Mouse (Mus musculus) intestine, embryonic 16.5 days (tissue): ENCODE data around the gene Psmb3. TPM values are rescaled to one million over a fixed set of nuclear protein-coding genes. Genes with fewer than 3 reads are reported as not detected.

Experiments
- ATAC-seq: fragments of 200-750 bp; cut with Nextera tagmentation; 2 replicates; pipeline ENCODE4 v1.8.0; 2017; ENCODE audit warnings: moderate TSS enrichment, moderate library complexity
- H3K27ac ChIP-seq: fragments of 300-500 bp; sonication (generic); 2 replicates; pipeline ENCODE4 v1.5.1; 2014; ENCODE audit warnings: mild to moderate bottlenecking, low read length
- H3K27me3 ChIP-seq: fragments of 300-500 bp; sonication (generic); replicated peaks from 2 replicates; pipeline ENCODE4 v1.6.1; 2014; ENCODE audit warnings: low read length, control low read depth, mixed read lengths; ENCODE audit not compliant: control insufficient read depth, insufficient read depth
- H3K36me3 ChIP-seq: fragments of 300-500 bp; sonication (generic); 2 replicates; pipeline ENCODE4 v1.6.1; 2014; ENCODE audit warnings: low read length, control low read depth; ENCODE audit not compliant: control insufficient read depth, insufficient read depth
- H3K4me1 ChIP-seq: fragments of 300-500 bp; sonication (generic); 2 replicates; pipeline ENCODE4 v1.6.1; 2014; ENCODE audit warnings: low read length, control low read depth, mixed read lengths; ENCODE audit not compliant: control insufficient read depth, insufficient read depth
- H3K4me2 ChIP-seq: fragments of 300-500 bp; sonication (generic); 2 replicates; pipeline ENCODE4 v1.6.1; 2014; ENCODE audit warnings: low read depth, low read length, control low read depth
- H3K4me3 ChIP-seq: fragments of 300-500 bp; sonication (generic); 2 replicates; pipeline ENCODE4 v1.5.1; 2014; ENCODE audit warnings: mild to moderate bottlenecking, low read length
- H3K9ac ChIP-seq: fragments of 300-500 bp; sonication (generic); 2 replicates; pipeline ENCODE4 v1.6.1; 2014; ENCODE audit warnings: low read depth, low read length
- H3K9me3 ChIP-seq: fragments of 300-500 bp; sonication (generic); 2 replicates; pipeline ENCODE4 v1.6.1; 2016; ENCODE audit warnings: low read length, control low read depth; ENCODE audit not compliant: control insufficient read depth
- WGBS: fragments of 180-500 bp; shearing (Covaris S2); extraction: QIAGEN DNeasy Blood & Tissue Kit; methylation state at CpG from one replicate; pipeline ENCODE4 v1.1.7; 2014; 5-methylcytosine and 5-hydroxymethylcytosine counted together
- polyA plus RNA-seq: library from polyadenylated mRNA; unstranded; fragments of >200 nt; fragmentation: Nextera tagmentation; extraction: Ambion mirVana; gene quantifications from 2 replicates; pipeline ENCODE4 v1.2.1, GENCODE M21; 2015

Gene Psmb3
- polyA plus RNA-seq, 1 experiment from 2014 or later = 429 TPM

GRCm38 (mm10) chr11:97742157-97742556, 39.0 kb downstream of the Psmb3 start:
- no peak for ATAC-seq
- Histone ChIP-seq H3K4me2 (no peak overlapping the region), H3K9ac (no peak overlapping the region), H3K4me1 (peaks cover 17% of the 10 kb centered on the region), H3K36me3 (peaks cover 3% of the 10 kb centered on the region; the same call in 1 of the 2 replicates), H3K27me3 (no peaks in the 10 kb centered on the region), H3K27ac (no peak overlapping the region), H3K4me3 (no peak overlapping the region), H3K9me3 (no peaks in the 10 kb centered on the region)
- WGBS = 93% methylated on average over 5 of the region's 5 CpGs

GRCm38 (mm10) chr11:97742591-97742990, 39.4 kb downstream of the Psmb3 start:
- no peak overlapping the region for H3K4me3 ChIP-seq
- no peaks in the 10 kb centered on the region for H3K9me3 ChIP-seq
- no peaks in the 10 kb centered on the region for H3K27me3 ChIP-seq
- H3K27ac ChIP-seq = no peak overlapping the region
- peaks cover 5% of the 10 kb centered on the region; the same call in 1 of the 2 replicates for H3K36me3 ChIP-seq
- 88% methylated on average over 9 of the region's 9 CpGs for WGBS
- H3K4me1 ChIP-seq = peaks cover 17% of the 10 kb centered on the region
- peak overlapping the region; percentile 91 for H3K4me2 ChIP-seq
- no peak for ATAC-seq
- 0 out of 2 replicates have a peak overlapping the region, but pooled peaks have one; percentile 86 for H3K9ac ChIP-seq

GRCm38 (mm10) chr11:97743423-97743822, 40.2 kb downstream of the Psmb3 start:
- Histone ChIP-seq H3K4me2 (peak overlapping the region; percentile 91), H3K27ac (no peak overlapping the region), H3K4me3 (peak overlapping the region; percentile 84), H3K9ac (peak overlapping the region; percentile 86), H3K4me1 (peaks cover 17% of the 10 kb centered on the region), H3K27me3 (no peaks in the 10 kb centered on the region), H3K36me3 (peaks cover 6% of the 10 kb centered on the region; the same call in 1 of the 2 replicates), H3K9me3 (no peaks in the 10 kb centered on the region)
- no peak for ATAC-seq
- WGBS = 19% methylated on average over 9 of the region's 9 CpGs

- peak within 1 kb of the TSS; percentile 91 for H3K4me2 ChIP-seq
- peak within 1 kb of the TSS; percentile 90 for H3K27ac ChIP-seq
- H3K9ac ChIP-seq = peak within 1 kb of the TSS; percentile 95
- H3K4me1 ChIP-seq = peaks cover 17% of the 10 kb centered on the region
- no peaks in the 10 kb centered on the region for H3K9me3 ChIP-seq
- under 1% methylated on average over 59 of the region's 63 CpGs for WGBS
- peaks cover 9% of the 10 kb centered on the region; the same call in 1 of the 2 replicates for H3K36me3 ChIP-seq
- peak within 1 kb of the TSS; percentile 84 for H3K4me3 ChIP-seq
- peak; percentile 54 for ATAC-seq
- no peaks in the 10 kb centered on the region for H3K27me3 ChIP-seq
These were observed 41.0 kb downstream of the Psmb3 start, which contains the start of gene Pip4k2b for GRCm38 (mm10) chr11:97744063-97744717. Gene Pip4k2b (minus strand): TSS chr11:97744704.

GRCm38 (mm10) chr11:97744718-97745330, 41.6 kb downstream of the Psmb3 start:
- Histone ChIP-seq H3K27me3 (no peaks in the 10 kb centered on the region), H3K27ac (peak overlapping the region; percentile 90), H3K9me3 (no peaks in the 10 kb centered on the region), H3K4me3 (peak overlapping the region; percentile 84), H3K9ac (peak overlapping the region; percentile 95), H3K4me2 (peak overlapping the region; percentile 91), H3K36me3 (peaks cover 9% of the 10 kb centered on the region; the same call in 1 of the 2 replicates), H3K4me1 (peaks cover 17% of the 10 kb centered on the region)
- WGBS = under 1% methylated on average over 37 of the region's 57 CpGs
- peak; percentile 96 for ATAC-seq

- Histone ChIP-seq H3K27ac (no peak overlapping the region), H3K9ac (0 out of 2 replicates have a peak overlapping the region, but pooled peaks have one; percentile 11), H3K4me3 (peak overlapping the region; percentile 84), H3K9me3 (no peaks in the 10 kb centered on the region), H3K36me3 (peaks cover 9% of the 10 kb centered on the region; the same call in 1 of the 2 replicates), H3K4me2 (peak overlapping the region; percentile 72), H3K4me1 (peaks cover 17% of the 10 kb centered on the region), H3K27me3 (no peaks in the 10 kb centered on the region)
- 9% methylated on average over 13 of the region's 13 CpGs for WGBS
- ATAC-seq = no peak
These were observed 42.1 kb downstream of the Psmb3 start for GRCm38 (mm10) chr11:97745331-97745721.

GRCm38 (mm10) chr11:97747773-97748172, 44.6 kb downstream of the Psmb3 start:
- Histone ChIP-seq H3K27ac (no peak overlapping the region), H3K4me2 (no peak overlapping the region), H3K9ac (no peak overlapping the region), H3K27me3 (no peaks in the 10 kb centered on the region), H3K4me1 (peaks cover 10% of the 10 kb centered on the region), H3K9me3 (no peaks in the 10 kb centered on the region), H3K36me3 (peaks cover 18% of the 10 kb centered on the region), H3K4me3 (no peak overlapping the region)
- no peak for ATAC-seq
- WGBS = 91% methylated on average over 8 of the region's 8 CpGs

- Histone ChIP-seq H3K27ac (no peak overlapping the region), H3K27me3 (no peaks in the 10 kb centered on the region), H3K4me2 (no peak overlapping the region), H3K4me1 (peaks cover 3% of the 10 kb centered on the region), H3K36me3 (peaks cover 25% of the 10 kb centered on the region), H3K9me3 (no peaks in the 10 kb centered on the region), H3K4me3 (no peak overlapping the region), H3K9ac (no peak overlapping the region)
- ATAC-seq = no peak
- WGBS = 80% methylated on average over 5 of the region's 5 CpGs
These were observed 45.3 kb downstream of the Psmb3 start for GRCm38 (mm10) chr11:97748496-97748895.

GRCm38 (mm10) chr11:97753277-97753676, 50.1 kb downstream of the Psmb3 start:
- H3K27ac ChIP-seq = no peak overlapping the region
- H3K4me1 ChIP-seq = no peaks in the 10 kb centered on the region
- H3K9ac ChIP-seq = no peak overlapping the region
- no peaks in the 10 kb centered on the region for H3K9me3 ChIP-seq
- no peak overlapping the region for H3K4me2 ChIP-seq
- H3K27me3 ChIP-seq = no peaks in the 10 kb centered on the region
- no peak overlapping the region for H3K4me3 ChIP-seq
- no peak for ATAC-seq
- 94% methylated on average over 8 of the region's 8 CpGs for WGBS
- H3K36me3 ChIP-seq = peaks cover 33% of the 10 kb centered on the region
